Mouse (Mus musculus) heart, adult 9 months (tissue): ENCODE data around the gene Nup210.

Experiments
- DNase-seq, 2 experiments: peaks; one replicate each; pipeline ENCODE4 v3.0.0; 2022; ENCODE audit warnings: low spot score in 2 of 2

Nup210 gene

GRCm38 (mm10) chr6:91020810-91021209 lies 95.8 kb downstream of the Nup210 start:
- DNase-seq = no peak

- no peak for DNase-seq
Observed at GRCm38 (mm10) chr6:91016600-91017230, 99.9 kb downstream of the Nup210 start.

GRCm38 (mm10) chr6:91014198-91014958 lies 102.3 kb downstream of the Nup210 start:
- no peak for DNase-seq

GRCm38 (mm10) chr6:91012458-91012857 lies 104.2 kb downstream of the Nup210 start:
- DNase-seq = no peak

- DNase-seq = no peak
Observed at GRCm38 (mm10) chr6:91011568-91011967, 105.1 kb downstream of the Nup210 start.

- no peak for DNase-seq
Observed at GRCm38 (mm10) chr6:91008284-91008830, 108.3 kb downstream of the Nup210 start.

GRCm38 (mm10) chr6:91007207-91007606 lies 109.4 kb downstream of the Nup210 start:
- DNase-seq = no peak

GRCm38 (mm10) chr6:91004157-91004556 lies 112.5 kb downstream of the Nup210 start:
- no peak for DNase-seq

GRCm38 (mm10) chr6:91003310-91003995 lies 113.2 kb downstream of the Nup210 start:
- no peak for DNase-seq

GRCm38 (mm10) chr6:91001566-91001965 lies 115.1 kb downstream of the Nup210 start:
- DNase-seq = no peak

- no peak for DNase-seq
Observed at GRCm38 (mm10) chr6:91000819-91001525, 115.7 kb downstream of the Nup210 start.

- DNase-seq = no peak
Observed at GRCm38 (mm10) chr6:90999176-90999575, 117.5 kb downstream of the Nup210 start.

GRCm38 (mm10) chr6:90997025-90997424 lies 119.6 kb downstream of the Nup210 start:
- DNase-seq = no peak

GRCm38 (mm10) chr6:90996181-90996580 lies 120.4 kb downstream of the Nup210 start:
- no peak for DNase-seq

GRCm38 (mm10) chr6:90988648-90989317 lies 127.8 kb downstream of the Nup210 start, which contains the start of gene Iqsec1:
Gene Iqsec1 (minus strand): TSS chr6:90988685.
- DNase-seq = peak; percentile 47 to 54

GRCm38 (mm10) chr6:90988299-90988625 lies 128.4 kb downstream of the Nup210 start:
- no peak for DNase-seq

- no peak for DNase-seq
Observed at GRCm38 (mm10) chr6:90987561-90988298, 128.9 kb downstream of the Nup210 start.

GRCm38 (mm10) chr6:90984101-90984500 lies 132.5 kb downstream of the Nup210 start:
- DNase-seq = no peak

- DNase-seq = no peak
Observed at GRCm38 (mm10) chr6:90974279-90974678, 142.3 kb downstream of the Nup210 start.

GRCm38 (mm10) chr6:90969341-90969871 lies 147.2 kb downstream of the Nup210 start:
- DNase-seq = no peak
